Mouse (Mus musculus): ENCODE measurements at regions not wholly inside any gene's neighbourhood (a gene's known extent, or its start where the extent isn't known, plus 50 kb on each side); places are given as distances from the start of the nearest gene placed in this dataset.
A peak's percentile ranks its signal among the peaks of the same experiment; 100 is the strongest.

- DNase-seq (ENCODE audit: low read depth, low spot score): no peak
Observed at GRCm38 (mm10) chr6:95769808-95770207, 51.2 kb upstream of the Suclg2 start.

- peak; percentile 9 for DNase-seq (ENCODE audit: low read depth, low spot score)
Observed at GRCm38 (mm10) chr6:95801651-95802050, 83.1 kb upstream of the Suclg2 start.

- peak; percentile 10 for DNase-seq (ENCODE audit: low read depth, low spot score)
Observed at GRCm38 (mm10) chr6:95841502-95841901, 122.9 kb upstream of the Suclg2 start.

- peak; percentile 1 for DNase-seq (ENCODE audit: low read depth, low spot score)
Observed at GRCm38 (mm10) chr6:95846536-95846935, 127.9 kb upstream of the Suclg2 start.

- no peak for DNase-seq (ENCODE audit: low read depth, low spot score)
Observed at GRCm38 (mm10) chr6:95875463-95875862, 156.9 kb upstream of the Suclg2 start.

- DNase-seq (ENCODE audit: low read depth, low spot score): no peak
Observed at GRCm38 (mm10) chr6:95876320-95876719, 157.7 kb upstream of the Suclg2 start.

- DNase-seq (ENCODE audit: low read depth, low spot score): no peak
Observed at GRCm38 (mm10) chr6:95886645-95887044, 168.0 kb upstream of the Suclg2 start.

GRCm38 (mm10) chr6:95902551-95902950 is 184.0 kb upstream of the Suclg2 start:
- DNase-seq (ENCODE audit: low read depth, low spot score): no peak

- DNase-seq (ENCODE audit: low read depth, low spot score): no peak
Observed at GRCm38 (mm10) chr6:95904085-95904633, 185.6 kb upstream of the Suclg2 start.

GRCm38 (mm10) chr6:95905057-95905456 is 186.5 kb upstream of the Suclg2 start:
- DNase-seq (ENCODE audit: low read depth, low spot score): no peak

GRCm38 (mm10) chr6:95921737-95922136 is 191.2 kb upstream of the Fam19a1 start:
- peak; percentile 36 for DNase-seq (ENCODE audit: low read depth, low spot score)

- DNase-seq (ENCODE audit: low read depth, low spot score): no peak
Observed at GRCm38 (mm10) chr6:95934561-95934960, 178.4 kb upstream of the Fam19a1 start.

GRCm38 (mm10) chr6:95936504-95936903 is 176.4 kb upstream of the Fam19a1 start:
- no peak for DNase-seq (ENCODE audit: low read depth, low spot score)

- DNase-seq (ENCODE audit: low read depth, low spot score): no peak
Observed at GRCm38 (mm10) chr6:95939052-95939451, 173.9 kb upstream of the Fam19a1 start.

GRCm38 (mm10) chr6:95960745-95961144 is 152.2 kb upstream of the Fam19a1 start:
- DNase-seq (ENCODE audit: low read depth, low spot score): no peak

- peak; percentile 1 for DNase-seq (ENCODE audit: low read depth, low spot score)
Observed at GRCm38 (mm10) chr6:95966231-95966630, 146.7 kb upstream of the Fam19a1 start.

- no peak for DNase-seq (ENCODE audit: low read depth, low spot score)
Observed at GRCm38 (mm10) chr6:95975994-95976393, 137.0 kb upstream of the Fam19a1 start.

- DNase-seq (ENCODE audit: low read depth, low spot score): no peak
Observed at GRCm38 (mm10) chr6:95997037-95997436, 115.9 kb upstream of the Fam19a1 start.

- no peak for DNase-seq (ENCODE audit: low read depth, low spot score)
Observed at GRCm38 (mm10) chr6:95997741-95998140, 115.2 kb upstream of the Fam19a1 start.

GRCm38 (mm10) chr6:95999441-95999840 is 113.5 kb upstream of the Fam19a1 start:
- no peak for DNase-seq (ENCODE audit: low read depth, low spot score)

GRCm38 (mm10) chr6:96000011-96000476 is 112.9 kb upstream of the Fam19a1 start:
- peak; percentile 3 for DNase-seq (ENCODE audit: low read depth, low spot score)

GRCm38 (mm10) chr6:96011299-96011698 is 101.7 kb upstream of the Fam19a1 start:
- no peak for DNase-seq (ENCODE audit: low read depth, low spot score)

GRCm38 (mm10) chr6:96028022-96028704 is 84.8 kb upstream of the Fam19a1 start:
- DNase-seq (ENCODE audit: low read depth, low spot score): no peak

Measured in mesoderm, embryonic 11.5 days (tissue).